Mouse (Mus musculus) G1E (cell line): ENCODE results near the gene Olfml1.

Experiments used
- CTCF ChIP-seq: IDR thresholded peaks from 2 replicates; pipeline ENCODE4 v1.5.1; 2012; ENCODE audit warnings: low read depth, low read length, inconsistent platforms, mixed read lengths
- GATA1 ChIP-seq: IDR thresholded peaks from 2 replicates; pipeline ENCODE4 v1.6.1; 2012; ENCODE audit warnings: borderline replicate concordance, low read length, inconsistent platforms, mixed read lengths
- GATA2 ChIP-seq: IDR thresholded peaks from 2 replicates; pipeline ENCODE4 v1.6.1; 2012; ENCODE audit warnings: low read depth, low read length, inconsistent platforms, borderline replicate concordance
- POLR2AphosphoS5 ChIP-seq: IDR thresholded peaks from 2 replicates; pipeline ENCODE4 v1.6.1; 2012; ENCODE audit warnings: low read depth, low read length, inconsistent platforms; ENCODE audit not compliant: insufficient replicate concordance
- TAL1 ChIP-seq: conservative IDR thresholded peaks from 2 replicates; pipeline ENCODE4 v1.6.1; 2012; ENCODE audit warnings: low read depth, low read length, inconsistent platforms, mixed read lengths

DNA sequence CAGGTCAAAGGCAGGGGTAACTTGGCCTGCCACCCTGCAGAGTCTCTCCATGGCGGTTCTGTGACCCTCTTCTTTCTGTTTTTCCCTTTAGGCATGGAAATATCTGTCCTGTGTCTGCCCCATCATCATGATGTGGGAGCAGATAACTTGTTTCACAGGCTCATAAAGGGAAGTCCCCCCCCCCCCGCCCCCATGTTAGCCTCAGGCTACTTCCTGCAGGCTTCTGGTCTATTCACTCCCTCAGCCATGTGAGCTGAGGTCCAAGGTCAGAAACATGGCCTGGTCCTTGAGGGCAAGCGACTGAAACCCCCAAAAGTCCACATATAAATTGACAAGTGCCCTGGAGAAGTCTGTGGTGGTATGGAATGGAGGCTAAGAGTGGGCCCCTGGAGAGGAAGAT is 52.9 kb downstream of the Olfml1 start:
- TF ChIP-seq CTCF (no peak), GATA1 (no peak), POLR2AphosphoS5 (no peak), TAL1 (no peak), GATA2 (no peak)
